Mouse (Mus musculus): Measurements from ENCODE around the gene Hnrnpa2b1. TPM values are rescaled to one million over a fixed set of nuclear protein-coding genes. Genes with fewer than 3 reads are reported as not detected.

Gene Hnrnpa2b1
- 2,609 and 2,780 TPM in 2 replicates for polyA plus RNA-seq (2016; fragmentation: Nextera tagmentation; extraction: Ambion mirVana)

DNA sequence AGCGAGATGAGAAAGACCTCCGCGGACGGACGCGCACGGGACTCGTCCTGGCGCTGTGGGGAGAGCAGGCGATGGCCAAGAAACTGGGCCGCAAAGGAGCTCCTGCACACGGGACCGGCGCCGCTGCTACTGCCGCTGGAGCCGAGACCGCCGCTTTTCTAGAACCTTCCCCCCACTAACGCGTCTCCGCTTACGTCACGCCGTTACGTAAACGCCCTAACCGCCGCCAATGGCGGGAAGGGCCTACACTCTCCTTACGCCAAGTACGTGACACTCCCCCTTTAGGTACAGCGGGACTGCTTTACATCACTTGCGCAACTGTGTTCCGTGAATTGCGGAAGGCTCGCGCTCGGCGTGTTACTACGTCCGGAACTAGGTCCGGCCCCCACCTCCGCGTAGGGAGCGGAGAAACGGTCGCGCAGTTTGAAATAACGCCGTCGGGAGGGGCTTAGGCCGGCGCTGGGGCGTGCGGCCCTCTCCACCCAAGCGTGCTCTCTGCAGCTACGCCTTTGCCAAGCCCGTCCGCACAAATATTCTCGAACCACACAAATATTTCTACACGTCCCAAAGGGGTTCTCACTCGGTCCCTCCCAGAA is at the start of gene Hnrnpa2b1:
TSS of gene Hnrnpa2b1 (minus strand) at position 180 of the 596 bp plus-strand sequence.
- DNase-seq (ENCODE audit: extremely low spot score, low spot score), result peak; percentile 98
- Histone ChIP-seq H3K9me3 (no peaks in the 10 kb centered on the region), H3K27me3 (ENCODE audit: poor library complexity, severe bottlenecking) (no peaks in the 10 kb centered on the region), H3K36me3 (replicated peaks) (peaks cover 67% of the 10 kb centered on the region), H3K4me1 (peaks cover 47% of the 10 kb centered on the region), H3K4me3 (peak within 1 kb of the TSS; percentile 96), H3K27ac (peak within 1 kb of the TSS; percentile 100)
- under 1% methylated on average over 63 of the region's 63 CpGs for WGBS

DNA sequence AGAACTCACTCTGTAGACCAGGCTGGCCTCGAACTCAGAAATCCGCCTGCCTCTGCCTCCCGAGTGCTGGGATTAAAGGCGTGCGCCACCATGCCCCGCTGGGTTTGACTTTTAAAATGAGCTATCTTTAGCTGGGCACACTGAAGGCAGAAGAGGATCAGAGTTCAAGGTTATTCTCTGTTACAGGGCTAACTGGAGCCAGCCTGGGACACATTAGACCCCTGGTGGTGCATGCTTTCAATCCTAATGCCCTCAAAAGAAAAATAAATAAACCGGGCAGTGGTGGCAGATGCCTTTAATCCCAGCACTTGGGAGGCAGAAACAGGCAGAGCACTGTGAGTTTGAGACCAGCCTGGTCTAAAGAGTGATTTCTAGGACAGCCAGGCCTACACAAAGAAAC is 45.2 kb upstream of the Hnrnpa2b1 start:
- Histone ChIP-seq H3K4me3 (no peak overlapping the region), H3K27ac (no peak overlapping the region), H3K4me1 (peaks cover 2% of the 10 kb centered on the region; the same call in 1 of the 2 replicates), H3K9me3 (no peaks in the 10 kb centered on the region), H3K27me3 (ENCODE audit: poor library complexity, severe bottlenecking) (no peaks in the 10 kb centered on the region), H3K36me3 (replicated peaks) (no peaks in the 10 kb centered on the region)
- 94% methylated on average over 7 of the region's 7 CpGs for WGBS
- DNase-seq (ENCODE audit: extremely low spot score, low spot score), result no peak

DNA sequence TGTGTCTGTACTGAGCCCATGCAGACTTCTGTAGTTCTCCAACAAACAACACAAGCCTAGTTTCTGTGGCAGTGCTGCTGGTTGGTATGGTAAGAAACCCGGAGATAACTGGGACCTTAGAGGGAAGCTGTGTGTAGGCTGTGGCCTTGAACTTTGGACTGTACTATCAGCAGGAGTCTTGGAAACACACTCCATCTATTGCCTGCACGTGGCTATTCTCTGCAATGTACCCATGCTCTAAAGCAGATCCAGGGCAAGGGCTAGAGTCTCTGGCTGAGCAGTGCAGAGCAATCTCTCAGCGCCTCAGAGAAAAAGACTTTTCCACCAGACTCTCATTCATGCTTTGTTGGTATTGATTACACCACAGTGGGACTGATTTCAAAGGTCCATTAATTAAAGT is 44.1 kb upstream of the Hnrnpa2b1 start:
- Histone ChIP-seq H3K27ac (no peak overlapping the region), H3K27me3 (ENCODE audit: poor library complexity, severe bottlenecking) (no peaks in the 10 kb centered on the region), H3K4me3 (no peak overlapping the region), H3K36me3 (replicated peaks) (no peaks in the 10 kb centered on the region), H3K9me3 (no peaks in the 10 kb centered on the region), H3K4me1 (peaks cover 13% of the 10 kb centered on the region; the same call in 1 of the 2 replicates)
- 84% methylated on average over 3 of the region's 3 CpGs for WGBS
- no peak for DNase-seq (ENCODE audit: extremely low spot score, low spot score)

DNA sequence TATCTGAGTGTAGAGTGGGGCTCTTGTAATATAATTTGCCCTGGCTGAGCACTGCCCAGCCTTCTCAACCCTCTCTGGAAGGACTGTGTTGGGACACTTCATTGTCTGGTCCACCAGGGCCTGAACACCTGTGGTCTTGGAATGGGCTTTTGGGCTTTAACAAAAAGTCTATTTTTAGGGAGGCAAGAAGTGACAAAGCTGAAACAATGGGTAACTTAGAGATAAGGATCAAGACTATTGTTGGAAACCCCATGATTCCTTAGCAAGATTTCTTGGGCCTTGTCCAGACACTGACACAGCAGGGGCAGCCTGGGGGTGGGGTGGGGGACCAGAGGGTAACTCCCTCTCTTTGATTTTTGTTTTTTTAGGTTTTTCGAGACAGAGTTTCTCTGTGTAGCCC is 41.3 kb upstream of the Hnrnpa2b1 start:
- no peaks in the 10 kb centered on the region for H3K27me3 ChIP-seq (ENCODE audit: poor library complexity, severe bottlenecking)
- no peaks in the 10 kb centered on the region for H3K36me3 ChIP-seq (replicated peaks)
- H3K4me1 ChIP-seq, result peaks cover 14% of the 10 kb centered on the region; the same call in 1 of the 2 replicates
- no peak for DNase-seq (ENCODE audit: extremely low spot score, low spot score)
- no peaks in the 10 kb centered on the region for H3K9me3 ChIP-seq
- 46% methylated on average over 1 of the region's 1 CpGs for WGBS
- no peak overlapping the region for H3K4me3 ChIP-seq
- H3K27ac ChIP-seq, result no peak overlapping the region

DNA sequence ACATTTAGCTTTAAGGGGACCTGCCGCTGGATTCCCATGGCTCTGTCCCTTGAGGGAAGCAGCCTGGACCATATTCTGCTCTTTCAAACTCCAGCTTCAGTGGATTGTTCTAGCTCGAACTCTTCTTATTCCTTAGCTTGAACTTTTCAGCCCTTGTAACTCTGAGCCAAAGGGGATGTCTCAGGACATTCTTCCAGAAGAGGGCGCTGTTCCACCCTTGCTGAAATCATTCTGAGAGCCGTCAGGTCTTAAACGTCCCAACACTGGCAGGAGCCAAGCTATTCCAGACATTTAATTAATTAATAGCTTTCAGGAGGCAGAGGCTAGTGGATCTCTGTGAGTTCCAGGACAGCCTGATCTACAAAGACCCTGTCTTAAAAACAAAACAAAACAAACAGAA is 40.4 kb upstream of the Hnrnpa2b1 start:
- DNase-seq (ENCODE audit: extremely low spot score, low spot score), result peak; percentile 23
- no peaks in the 10 kb centered on the region for H3K36me3 ChIP-seq (replicated peaks)
- H3K27me3 ChIP-seq (ENCODE audit: poor library complexity, severe bottlenecking), result no peaks in the 10 kb centered on the region
- no peak overlapping the region for H3K27ac ChIP-seq
- H3K9me3 ChIP-seq, result no peaks in the 10 kb centered on the region
- no peak overlapping the region for H3K4me3 ChIP-seq
- WGBS, result 27% methylated on average over 5 of the region's 5 CpGs
- H3K4me1 ChIP-seq, result peaks cover 17% of the 10 kb centered on the region; the same call in 1 of the 2 replicates

DNA sequence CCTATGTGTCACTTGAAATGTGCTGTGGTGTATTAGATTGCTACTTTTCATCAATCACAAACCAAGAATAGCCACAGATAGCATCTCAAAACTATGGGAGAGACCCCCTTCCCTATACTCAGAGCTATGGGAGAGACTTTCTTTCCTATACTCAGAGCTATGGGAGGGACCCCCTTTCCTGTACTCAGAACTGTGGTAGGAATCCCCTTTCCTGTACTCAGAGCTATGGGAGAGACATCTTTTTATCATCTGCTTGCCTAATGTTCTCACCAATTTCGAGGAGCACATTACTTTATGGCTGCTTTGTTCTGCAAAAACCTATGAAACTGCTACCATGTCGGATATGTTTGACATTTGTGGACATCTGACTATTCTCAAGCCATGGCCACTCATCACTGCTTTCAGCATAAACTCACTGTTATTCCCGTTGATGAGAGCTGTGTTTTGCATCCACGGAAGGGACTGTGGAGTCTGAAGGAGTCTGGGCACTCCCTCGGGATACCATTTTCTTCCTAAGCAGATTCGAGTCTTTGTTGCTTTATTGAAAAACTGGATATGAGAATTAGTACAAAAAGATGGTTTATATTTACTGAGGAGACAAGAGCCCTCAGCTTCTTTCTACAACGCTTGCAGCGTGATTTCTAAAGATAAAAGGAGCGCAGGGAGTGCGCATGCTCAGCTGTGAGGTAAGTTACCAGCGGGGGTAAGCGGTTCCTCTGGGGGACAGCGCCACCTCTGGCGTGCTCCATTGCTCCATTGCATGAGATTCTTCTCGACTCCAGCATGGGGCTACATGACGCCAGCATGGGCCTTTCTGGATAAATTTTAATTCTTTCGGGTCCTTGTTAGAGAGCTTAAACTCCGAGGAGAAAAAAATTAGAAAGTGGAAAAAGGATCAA is 39.3 kb upstream of the Hnrnpa2b1 start:
- peak; percentile 66 for DNase-seq (ENCODE audit: extremely low spot score, low spot score)
- WGBS, result 32% methylated on average over 18 of the region's 18 CpGs
- peaks cover 17% of the 10 kb centered on the region; the same call in 1 of the 2 replicates for H3K4me1 ChIP-seq
- H3K36me3 ChIP-seq (replicated peaks), result no peaks in the 10 kb centered on the region
- H3K27ac ChIP-seq, result peak overlapping the region; percentile 68
- no peaks in the 10 kb centered on the region for H3K9me3 ChIP-seq
- H3K27me3 ChIP-seq (ENCODE audit: poor library complexity, severe bottlenecking), result no peaks in the 10 kb centered on the region
- H3K4me3 ChIP-seq, result peak overlapping the region; percentile 43

DNA sequence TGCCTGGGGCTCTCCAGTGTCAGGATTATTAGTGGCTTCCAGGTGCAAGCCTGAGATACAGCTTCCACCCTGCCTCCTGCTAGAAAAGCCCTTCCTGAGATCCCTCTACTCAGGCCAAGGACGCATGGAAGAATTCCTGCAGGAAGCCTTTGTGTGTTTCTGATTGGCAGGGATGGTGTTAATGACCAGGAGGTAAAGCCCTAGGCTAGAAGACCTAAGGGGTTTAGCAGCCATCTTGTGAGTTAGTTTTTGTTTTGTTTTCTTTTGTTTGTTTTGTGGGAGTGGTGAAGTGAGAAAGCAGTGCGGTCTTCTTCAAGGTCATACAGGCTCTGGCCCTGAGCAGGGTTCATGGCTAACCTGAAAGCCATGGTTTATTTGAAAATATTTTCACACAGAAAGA is 37.9 kb upstream of the Hnrnpa2b1 start:
- 63% methylated on average over 2 of the region's 2 CpGs for whole genome bisulfite sequencing
- Histone ChIP-seq H3K27me3 (ENCODE audit: poor library complexity, severe bottlenecking) (no peaks in the 10 kb centered on the region), H3K36me3 (replicated peaks) (no peaks in the 10 kb centered on the region), H3K4me3 (no peak overlapping the region), H3K4me1 (peaks cover 17% of the 10 kb centered on the region; the same call in 1 of the 2 replicates), H3K27ac (no peak overlapping the region), H3K9me3 (no peaks in the 10 kb centered on the region)
- no peak for DNase-seq (ENCODE audit: extremely low spot score, low spot score)

DNA sequence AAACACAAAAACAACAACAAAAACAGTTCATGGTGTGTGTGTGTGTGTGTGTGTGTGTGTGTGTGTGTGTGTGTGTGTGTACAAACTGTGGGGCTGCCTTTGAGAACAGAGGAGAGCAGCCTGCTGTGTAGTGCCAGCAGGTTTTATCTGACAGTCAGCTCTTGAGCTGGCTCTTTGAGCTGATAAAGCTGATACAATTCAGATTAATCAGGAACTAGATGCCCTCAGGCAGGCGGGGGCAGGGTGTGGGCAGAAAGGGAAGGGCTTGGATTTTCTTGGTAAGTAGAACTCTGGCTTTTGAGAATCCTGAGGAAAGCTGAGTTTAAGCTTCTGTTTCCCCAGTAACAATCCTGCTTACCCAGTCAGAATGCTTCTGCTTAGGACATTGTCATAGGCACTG is 36.0 kb upstream of the Hnrnpa2b1 start:
- H3K4me1 ChIP-seq, result peaks cover 17% of the 10 kb centered on the region; the same call in 1 of the 2 replicates
- 58% methylated on average over 1 of the region's 1 CpGs for WGBS
- no peaks in the 10 kb centered on the region for H3K27me3 ChIP-seq (ENCODE audit: poor library complexity, severe bottlenecking)
- no peak for DNase-seq (ENCODE audit: extremely low spot score, low spot score)
- H3K4me3 ChIP-seq, result no peak overlapping the region
- H3K27ac ChIP-seq, result no peak overlapping the region
- no peaks in the 10 kb centered on the region for H3K36me3 ChIP-seq (replicated peaks)
- no peaks in the 10 kb centered on the region for H3K9me3 ChIP-seq

DNA sequence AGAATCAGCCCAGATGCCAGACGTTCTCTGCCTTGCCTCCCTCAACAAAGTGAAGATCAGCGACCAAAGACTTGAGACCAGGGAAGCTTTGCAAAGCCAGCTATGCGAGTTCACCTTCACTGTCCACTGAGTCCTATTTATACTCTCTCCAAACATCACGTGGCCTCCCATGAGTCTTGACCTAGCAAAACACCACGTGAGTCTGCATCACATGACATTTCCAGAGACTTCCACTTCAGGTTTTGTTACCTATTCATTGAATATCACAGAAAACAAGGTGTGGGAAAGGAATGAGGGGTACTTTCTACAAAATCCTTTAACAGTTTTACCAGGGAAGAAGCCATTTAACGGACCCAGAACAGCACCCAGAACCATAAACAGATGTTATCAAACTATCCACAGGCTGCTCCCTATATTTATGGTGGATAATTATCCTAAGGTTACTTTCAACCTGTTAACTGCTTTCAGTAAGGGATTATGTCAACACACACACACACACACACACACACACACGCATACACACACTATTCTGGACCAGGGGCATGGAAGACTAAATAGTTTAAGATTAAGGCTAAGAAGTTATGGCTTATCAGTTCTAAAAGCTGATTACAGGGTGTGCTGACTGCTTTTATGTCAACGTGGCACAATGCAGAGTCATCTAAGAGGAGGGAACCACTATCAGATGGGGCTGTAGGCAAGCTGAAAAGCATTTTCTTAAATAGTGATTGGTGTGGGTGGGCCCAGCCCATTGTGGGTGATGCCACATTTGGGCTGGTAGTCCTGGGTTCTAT is 27.8 kb upstream of the Hnrnpa2b1 start:
- DNase-seq (ENCODE audit: extremely low spot score, low spot score), result no peak
- no peaks in the 10 kb centered on the region for H3K4me1 ChIP-seq
- H3K27ac ChIP-seq, result no peak overlapping the region
- H3K9me3 ChIP-seq, result no peaks in the 10 kb centered on the region
- H3K36me3 ChIP-seq (replicated peaks), result no peaks in the 10 kb centered on the region
- 83% methylated on average over 8 of the region's 8 CpGs for WGBS
- no peaks in the 10 kb centered on the region for H3K27me3 ChIP-seq (ENCODE audit: poor library complexity, severe bottlenecking)
- no peak overlapping the region for H3K4me3 ChIP-seq

DNA sequence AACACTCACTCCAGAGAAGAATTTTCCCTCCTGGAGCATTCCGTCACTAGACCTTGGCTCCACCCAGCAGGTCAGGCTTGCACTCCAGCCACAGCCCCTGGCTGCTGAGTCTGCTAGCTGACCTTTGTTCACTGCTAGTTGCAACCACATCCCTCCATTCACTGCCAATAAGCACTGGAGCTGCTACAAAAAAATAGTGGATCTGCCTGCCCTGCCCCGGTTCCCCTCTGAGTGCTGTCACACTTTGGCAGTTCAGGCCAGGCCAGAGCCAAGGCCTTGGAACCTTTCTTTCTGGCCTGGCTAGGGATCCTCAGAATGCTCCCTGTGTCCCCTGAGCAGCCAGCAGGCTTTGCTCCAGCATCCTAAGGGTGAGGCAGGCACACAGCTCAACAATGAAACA is 20.1 kb upstream of the Hnrnpa2b1 start:
- H3K9me3 ChIP-seq, result peaks cover 10% of the 10 kb centered on the region; the same call in 1 of the 2 replicates
- H3K27ac ChIP-seq, result no peak overlapping the region
- WGBS, result 73% methylated on average over 2 of the region's 2 CpGs
- DNase-seq (ENCODE audit: extremely low spot score, low spot score), result no peak
- 0 out of 2 replicates have a peak, but pooled peaks cover 3% of the 10 kb centered on the region for H3K4me1 ChIP-seq
- no peaks in the 10 kb centered on the region for H3K27me3 ChIP-seq (ENCODE audit: poor library complexity, severe bottlenecking)
- peaks cover under 1% of the 10 kb centered on the region; the same call in 1 of the 2 replicates for H3K36me3 ChIP-seq (replicated peaks)
- H3K4me3 ChIP-seq, result no peak overlapping the region

DNA sequence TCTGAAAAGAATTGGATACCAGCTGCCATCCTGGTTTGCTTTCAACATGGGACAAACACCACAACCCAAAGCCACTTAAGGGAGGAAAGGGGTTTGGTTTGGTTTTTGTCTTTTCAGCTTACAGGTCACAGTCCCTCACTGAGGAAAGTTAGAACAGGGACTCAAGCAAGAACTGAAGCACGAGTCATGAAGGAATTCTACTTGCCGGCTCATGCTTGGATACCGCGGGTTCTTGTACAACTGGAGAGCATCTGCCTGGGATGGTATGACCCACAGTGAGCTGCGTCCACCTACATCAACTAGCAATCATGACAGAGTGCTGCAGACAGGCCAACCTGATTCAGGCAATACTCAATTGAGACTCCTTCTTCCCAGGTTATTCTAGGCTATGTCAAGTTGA is 17.0 kb upstream of the Hnrnpa2b1 start:
- H3K36me3 ChIP-seq (replicated peaks), result peaks cover 20% of the 10 kb centered on the region
- no peak overlapping the region for H3K4me3 ChIP-seq
- 0 out of 2 replicates have a peak, but pooled peaks cover 3% of the 10 kb centered on the region for H3K4me1 ChIP-seq
- no peaks in the 10 kb centered on the region for H3K27me3 ChIP-seq (ENCODE audit: poor library complexity, severe bottlenecking)
- no peak for DNase-seq (ENCODE audit: extremely low spot score, low spot score)
- WGBS, result 94% methylated on average over 5 of the region's 5 CpGs
- H3K9me3 ChIP-seq, result peaks cover 10% of the 10 kb centered on the region; the same call in 1 of the 2 replicates
- H3K27ac ChIP-seq, result no peak overlapping the region

DNA sequence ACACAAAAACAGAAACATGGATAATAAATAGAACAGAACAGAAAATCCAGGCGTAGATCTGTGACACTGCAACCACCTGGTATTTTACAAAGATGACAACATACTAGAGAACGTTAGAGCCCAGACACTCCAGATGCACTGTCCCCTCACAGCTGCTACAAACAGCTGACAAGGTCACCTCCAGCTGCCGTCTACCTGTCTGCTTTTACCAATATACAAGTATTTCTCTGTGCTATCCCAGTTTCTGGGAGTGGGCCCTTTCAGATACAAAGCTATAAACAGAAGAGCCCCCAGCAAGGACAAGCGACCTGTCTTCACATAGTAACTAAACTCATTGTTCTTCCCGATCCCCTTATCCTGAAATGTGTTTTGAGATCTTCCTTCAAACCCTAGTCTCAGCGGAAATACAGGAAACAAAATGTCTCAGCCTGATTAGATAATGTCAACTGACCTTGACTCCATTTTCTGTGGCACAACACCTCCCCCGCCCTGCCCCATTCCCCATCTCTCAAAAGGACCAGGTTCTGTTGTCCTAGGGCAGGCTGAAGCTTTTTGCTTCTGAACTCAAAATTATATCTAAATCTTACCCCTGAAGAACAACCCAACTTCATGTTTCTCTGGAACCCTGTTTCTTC is 16.5 kb upstream of the Hnrnpa2b1 start:
- Histone ChIP-seq H3K4me1 (0 out of 2 replicates have a peak, but pooled peaks cover 3% of the 10 kb centered on the region), H3K36me3 (replicated peaks) (peaks cover 25% of the 10 kb centered on the region), H3K9me3 (peaks cover 10% of the 10 kb centered on the region; the same call in 1 of the 2 replicates), H3K27me3 (ENCODE audit: poor library complexity, severe bottlenecking) (no peaks in the 10 kb centered on the region), H3K4me3 (no peak overlapping the region), H3K27ac (no peak overlapping the region)
- 78% methylated on average over 7 of the region's 7 CpGs for WGBS
- no peak for DNase-seq (ENCODE audit: extremely low spot score, low spot score)
